Mouse (Mus musculus): Measurements from ENCODE around the gene Prg2.

The Prg2 gene

DNA sequence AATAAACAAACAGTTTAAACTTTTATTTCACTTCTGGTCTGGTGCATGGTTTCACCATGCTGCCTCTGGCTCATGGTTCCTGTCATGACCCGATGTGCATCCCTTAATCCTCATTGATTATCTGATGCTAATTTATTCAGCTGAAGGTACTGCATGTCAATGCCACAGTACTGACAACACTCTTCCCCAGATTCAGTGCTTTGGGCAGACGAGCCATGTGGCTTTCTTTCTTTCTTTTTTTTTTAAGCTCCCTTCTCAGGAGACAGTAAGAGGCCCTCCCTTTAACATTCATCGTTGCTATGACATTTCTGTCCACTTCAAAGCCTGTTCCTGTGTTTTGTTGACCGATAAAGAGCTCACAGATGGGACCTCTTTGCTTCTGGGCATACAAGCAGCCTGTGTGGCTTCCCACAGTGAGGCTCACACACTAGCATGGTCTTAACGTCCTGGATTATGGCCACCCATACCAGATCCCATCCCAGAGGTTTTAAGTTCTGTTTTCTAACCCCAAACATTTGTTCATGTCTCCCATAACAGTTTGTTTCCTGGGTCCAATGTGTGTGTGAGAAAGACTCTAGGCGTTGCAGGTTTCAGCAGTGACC, 17.3 kb upstream of the Prg2 start:
- DNase-seq: no peak

DNA sequence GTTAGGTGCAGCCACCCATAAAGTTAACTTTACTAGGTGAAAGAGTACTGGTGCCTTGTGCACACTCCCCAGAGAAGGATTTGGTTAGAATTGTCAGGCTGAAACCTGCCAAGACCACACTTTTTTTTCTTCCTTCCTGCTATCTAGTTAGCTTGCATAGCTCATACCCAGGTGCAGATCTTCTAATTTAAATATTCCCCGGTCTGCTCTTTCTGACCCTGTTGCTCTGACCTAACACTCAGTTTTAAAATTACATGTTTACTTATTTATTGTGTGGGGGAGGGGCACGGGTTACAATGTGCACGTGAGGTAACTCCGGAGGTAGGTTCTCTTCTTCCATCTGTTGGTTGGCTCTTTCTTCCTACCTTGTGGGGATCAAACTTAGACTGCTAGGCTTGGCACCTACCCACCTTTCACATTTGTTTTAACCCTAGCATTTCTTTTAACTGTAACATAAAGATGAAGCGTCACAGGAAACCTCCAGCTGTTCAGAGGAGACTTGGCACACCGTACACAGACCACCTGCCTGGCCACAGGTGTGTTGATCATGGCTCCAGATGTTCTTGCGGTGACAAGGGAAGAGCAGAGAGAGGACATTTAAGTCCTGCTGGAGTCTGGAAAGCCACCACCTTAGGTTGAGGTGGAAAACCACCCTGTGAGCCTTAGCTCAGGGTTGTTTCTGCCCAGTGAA, 16.0 kb upstream of the Prg2 start:
- DNase-seq: no peak

DNA sequence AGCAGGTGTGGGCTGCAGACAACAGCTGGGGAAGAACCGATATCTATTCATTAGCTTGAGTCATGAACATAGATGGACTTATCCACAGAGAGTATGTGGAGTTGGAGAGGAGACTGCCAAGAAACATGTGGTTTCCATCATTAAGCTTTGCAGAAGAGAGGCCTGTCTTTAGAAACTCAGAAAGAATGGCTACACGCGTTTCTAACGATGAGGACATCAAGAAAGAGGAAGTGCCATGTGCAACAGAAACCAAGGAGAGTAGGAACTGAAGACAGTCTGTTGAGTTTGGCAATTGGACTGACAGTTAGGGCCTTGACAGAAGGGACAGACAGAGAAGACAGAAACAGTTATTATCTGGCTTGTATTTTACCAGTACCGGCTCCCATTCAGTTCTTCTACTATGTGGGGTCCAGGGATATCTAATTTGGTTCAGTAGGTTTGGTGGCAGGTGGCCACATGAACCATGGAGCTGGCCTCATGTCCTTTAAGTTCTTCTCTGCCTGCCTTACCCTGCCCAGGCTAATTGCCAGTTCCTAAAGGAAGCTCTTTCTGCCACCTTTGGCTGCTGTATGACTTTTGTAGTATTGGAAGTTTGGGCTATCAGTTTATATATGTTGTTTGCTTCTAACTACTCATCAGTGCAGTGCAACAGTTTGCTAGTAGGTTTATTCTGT, 12.8 kb upstream of the Prg2 start:
- DNase-seq: no peak

DNA sequence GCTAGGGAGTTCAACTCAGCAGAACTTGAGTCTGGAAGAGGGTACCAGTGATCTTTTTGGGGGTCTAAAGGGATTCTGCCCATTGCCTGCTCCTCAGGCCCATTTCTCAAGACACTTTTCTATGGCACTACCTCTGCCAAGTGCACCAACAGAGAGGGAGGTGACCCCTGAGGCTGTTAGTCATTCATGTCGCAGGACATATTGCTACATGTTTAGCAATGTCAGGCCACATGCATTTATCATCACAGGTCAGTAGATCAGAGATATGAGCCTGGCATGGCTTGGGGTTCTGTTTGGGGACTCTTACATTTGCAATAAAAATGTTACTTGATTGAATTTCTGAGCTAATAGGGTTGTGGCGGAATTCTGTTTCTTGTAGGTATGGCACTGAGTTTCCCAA, 4.7 kb upstream of the Prg2 start:
- no peak for DNase-seq

DNA sequence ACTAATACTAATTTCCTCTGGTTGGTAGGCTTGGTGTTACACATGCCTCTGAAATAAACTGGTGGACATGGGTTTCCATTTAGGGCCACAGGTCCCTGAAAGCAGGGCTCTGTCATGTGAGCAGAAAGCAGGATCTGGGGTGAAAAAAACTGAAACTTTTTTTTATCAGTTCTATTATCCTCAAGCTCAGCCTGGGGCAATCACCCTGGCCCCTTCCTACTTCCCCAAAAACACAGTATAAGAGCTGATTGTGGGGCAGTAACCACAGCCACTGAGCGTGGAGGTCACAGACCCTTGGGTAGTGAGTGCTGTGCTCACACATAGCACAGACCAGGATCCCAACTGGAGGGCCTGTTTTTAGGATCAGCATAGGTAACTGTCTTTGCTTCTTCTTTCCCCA, 7.7 kb downstream of the Prg2 start, which contains the start of gene Prg3:
Gene Prg3, plus strand, starts transcription at position 286 of the 400 bp plus-strand sequence.
- DNase-seq: no peak

DNA sequence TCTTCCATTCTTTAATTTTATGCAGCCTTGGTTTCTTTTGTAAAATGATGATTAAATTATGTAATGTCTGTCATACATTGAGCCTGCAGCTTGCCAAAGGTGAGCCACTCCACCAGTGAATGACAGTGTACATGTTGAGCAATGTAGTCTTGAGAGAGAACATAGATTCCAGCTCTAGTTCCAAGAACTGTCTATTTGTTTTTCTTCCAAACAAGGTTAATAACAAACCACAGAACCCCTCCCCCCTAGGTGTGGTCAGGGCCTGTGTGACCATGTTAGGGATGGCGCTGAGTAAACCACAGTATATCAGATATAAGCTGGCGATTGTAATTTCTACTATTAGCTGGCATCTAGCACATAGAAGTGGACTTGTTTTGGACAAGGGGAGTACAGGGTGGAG, 16.1 kb downstream of the Prg2 start:
- DNase-seq: no peak

DNA sequence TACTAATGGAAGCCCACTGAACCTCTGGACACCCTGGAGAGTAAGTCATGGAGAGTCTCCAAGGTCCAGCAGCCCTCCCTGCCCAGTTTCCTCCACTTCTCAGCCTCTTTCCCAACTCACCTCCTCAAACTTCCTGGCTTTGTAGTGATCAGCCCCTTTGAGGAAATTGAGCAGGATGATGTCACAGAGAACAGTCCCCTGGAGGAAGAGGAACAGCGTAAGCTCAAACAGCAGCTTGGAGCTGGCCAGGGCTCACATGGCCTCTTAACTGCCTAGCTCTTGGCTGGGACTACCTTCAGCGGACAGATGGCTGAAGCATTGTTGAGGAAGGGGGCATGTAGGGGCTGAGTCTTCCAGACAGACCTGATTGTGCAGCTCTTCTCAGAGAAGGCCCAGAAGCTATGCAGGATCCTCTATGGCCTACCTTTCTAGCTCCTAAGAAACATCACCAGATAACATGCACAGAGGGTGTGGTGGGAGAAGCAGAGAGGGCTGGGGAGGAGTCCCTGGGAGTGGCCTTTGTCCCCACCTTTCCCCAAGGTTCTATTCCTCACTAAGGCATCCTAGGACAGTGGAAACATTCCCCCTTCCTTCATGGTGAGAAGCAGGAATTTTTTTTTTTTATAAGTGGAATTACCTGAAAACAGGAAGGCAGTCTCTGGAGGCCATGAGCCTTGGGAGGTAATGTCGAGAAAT, 19.4 kb downstream of the Prg2 start:
- DNase-seq: no peak

DNA sequence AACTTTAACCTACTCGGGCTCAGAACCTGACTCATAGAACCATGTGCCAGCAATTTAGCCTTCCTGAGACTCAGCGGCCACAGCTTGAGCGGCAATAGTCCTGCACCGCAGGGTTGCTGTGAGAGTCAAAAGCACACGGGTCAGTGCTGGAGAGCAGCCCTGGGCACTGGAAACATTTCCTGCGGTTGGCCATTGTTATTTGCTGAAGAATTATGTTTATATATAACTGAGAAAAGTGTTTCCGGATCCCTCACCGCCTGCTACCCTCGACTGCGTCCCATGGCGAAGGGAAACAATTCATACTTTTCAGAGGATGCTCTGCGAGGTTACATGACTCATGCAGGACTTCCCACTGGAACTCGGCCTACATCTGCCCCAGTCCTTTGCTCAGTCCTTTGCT, 21.2 kb downstream of the Prg2 start:
- peak in 1 of 2 experiments; percentile 7 for DNase-seq

DNA sequence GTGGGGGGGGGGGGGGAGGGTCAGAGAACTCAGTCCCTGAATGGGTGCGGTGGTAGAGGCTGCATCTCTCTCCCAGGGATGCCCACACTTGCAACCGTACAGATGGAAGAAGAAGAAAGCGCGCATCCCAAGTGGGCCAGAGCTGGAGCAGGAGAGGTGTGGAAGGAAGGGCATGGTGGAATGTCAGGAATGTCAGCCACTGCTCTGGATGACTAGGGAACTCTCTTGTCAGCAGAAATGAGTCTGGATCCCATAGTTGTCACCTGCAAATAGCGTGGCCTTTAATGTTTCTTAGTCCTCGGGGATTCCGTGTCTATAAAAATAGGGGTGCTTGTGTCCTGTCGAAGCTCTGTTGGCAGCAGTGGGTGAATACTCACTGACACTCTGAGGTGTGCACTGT, 22.3 kb downstream of the Prg2 start:
- no peak for DNase-seq

DNA sequence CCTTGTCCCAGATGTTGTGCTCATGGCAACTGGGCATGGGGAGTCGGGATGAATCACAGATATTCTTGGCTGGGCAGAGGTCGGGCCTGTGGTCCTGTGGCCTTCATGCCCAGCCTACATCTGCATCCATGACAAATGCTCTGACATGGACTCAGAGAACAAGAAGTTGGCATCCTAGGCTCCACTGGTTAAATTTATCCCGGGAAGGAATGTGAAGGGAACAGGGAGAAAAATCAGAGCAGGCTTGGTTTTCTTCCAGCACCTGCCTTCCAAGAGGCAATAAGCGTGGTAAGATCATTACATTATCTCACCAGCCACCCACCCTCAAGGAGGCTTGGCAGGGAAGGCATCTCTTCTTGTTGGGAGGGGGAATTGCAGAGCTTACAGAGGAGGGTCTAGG, 24.1 kb downstream of the Prg2 start:
- DNase-seq: no peak

DNA sequence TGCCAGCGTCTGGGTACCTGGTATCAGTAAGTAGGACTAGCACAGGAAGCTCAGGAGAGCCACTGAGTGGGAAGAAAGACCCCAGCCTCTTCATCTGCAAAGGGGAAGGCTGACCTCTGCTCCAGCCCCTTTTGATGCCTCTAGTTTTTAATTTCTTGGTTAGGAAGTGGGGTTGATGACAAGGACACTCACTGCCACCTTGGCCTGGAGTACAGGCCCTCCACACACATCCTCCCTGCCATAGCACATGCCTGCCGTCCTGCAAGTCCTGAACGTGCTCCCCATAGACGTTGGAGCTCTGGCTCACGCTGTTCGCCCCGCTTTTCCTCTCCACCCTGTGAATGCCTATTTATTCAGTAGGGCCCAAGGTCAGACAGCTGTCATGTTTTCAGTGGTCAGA, 26.3 kb downstream of the Prg2 start:
- no peak for DNase-seq

DNA sequence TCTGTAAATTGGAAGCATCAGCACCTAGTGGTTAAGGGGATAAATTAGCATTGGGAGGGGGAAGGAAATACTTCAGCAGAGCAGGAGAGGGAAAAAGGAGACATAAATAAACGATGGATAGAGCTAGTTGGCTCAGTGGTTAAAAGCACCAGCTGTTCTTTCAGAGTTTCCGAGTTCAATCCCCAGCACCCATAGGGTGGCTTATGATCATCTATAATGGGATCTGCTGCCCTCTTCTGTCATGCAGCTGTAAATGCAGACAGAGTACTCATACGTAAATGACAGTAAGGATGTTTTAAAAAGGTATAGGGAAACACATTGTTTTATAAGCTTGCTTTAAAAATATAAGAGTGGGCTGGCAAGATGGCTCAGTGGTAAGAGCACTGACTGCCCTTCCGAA, 27.5 kb downstream of the Prg2 start:
- DNase-seq: peak in 1 of 2 experiments; percentile 33

DNA sequence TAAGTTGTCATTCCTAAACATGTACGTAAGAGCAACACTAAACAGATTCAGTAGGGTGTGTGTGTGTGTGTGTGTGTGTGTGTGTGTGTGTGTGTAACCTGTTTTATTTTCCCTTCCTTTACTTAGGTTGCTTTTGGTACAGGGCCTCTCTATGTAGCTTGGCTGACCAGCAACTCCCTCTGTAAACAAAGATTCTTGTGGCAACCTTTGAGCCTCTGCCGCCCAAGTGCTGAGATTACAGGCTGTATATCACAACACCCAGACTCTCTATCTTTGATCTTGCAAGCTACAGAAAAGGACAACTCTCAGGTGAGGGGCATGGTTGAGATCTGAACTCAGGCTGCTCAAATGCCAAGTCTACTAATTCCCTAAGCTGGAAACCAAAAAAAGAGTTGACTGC, 29.0 kb downstream of the Prg2 start:
- no peak for DNase-seq

DNA sequence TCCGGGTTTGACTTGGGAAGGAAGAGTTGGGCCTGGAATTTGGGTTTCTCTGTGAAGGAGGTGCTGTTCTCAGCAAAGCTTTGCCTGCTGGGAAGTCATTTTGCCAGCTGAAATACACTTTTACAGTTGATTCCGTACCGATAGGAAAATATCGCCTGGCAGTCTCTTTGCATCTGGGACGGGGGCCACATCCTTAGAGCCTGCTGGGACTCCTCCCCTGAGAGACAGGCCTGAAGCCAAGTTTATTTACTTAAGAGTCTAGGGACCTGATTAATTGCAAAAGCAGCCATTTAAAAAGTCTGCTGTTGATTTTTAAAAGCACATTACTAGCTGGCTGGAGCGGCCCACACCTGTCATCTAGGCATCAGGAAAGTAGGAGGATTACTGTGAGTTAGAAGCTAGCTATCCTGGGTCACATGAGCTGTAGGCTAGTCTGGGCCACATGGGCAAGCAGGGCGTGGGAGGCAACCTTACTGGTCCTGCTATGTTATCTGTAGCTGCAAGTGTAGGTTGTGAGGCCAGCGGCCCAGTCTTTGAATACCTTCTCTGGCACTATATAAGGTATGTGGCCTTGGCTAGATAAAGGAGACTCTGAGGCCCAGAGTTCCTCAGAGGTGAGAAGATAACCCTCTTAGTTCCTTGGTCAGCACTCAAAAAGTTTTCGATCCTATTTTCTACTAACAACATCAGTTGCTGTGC, 31.8 kb downstream of the Prg2 start:
- DNase-seq: peak; percentile 13 to 25

DNA sequence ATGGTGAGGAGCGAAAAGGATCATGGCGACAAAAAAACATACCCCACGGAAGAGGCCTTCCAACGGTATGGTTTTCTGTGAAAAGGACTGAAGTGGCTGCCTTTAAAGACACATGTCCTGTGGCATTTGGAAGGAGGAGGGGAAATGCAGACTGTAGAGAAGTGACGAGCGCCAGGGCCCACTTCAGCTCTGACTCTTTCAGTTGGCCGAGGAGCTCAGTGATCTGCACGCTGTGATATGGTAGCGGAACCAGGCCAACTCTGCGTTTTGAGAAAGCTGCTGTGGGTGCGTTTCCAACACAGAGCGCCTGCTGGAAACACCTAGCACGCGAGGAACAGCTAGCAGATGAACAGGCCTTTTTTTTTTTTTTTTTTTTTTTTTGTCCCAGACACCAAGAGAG, 32.4 kb downstream of the Prg2 start:
- no peak for DNase-seq

DNA sequence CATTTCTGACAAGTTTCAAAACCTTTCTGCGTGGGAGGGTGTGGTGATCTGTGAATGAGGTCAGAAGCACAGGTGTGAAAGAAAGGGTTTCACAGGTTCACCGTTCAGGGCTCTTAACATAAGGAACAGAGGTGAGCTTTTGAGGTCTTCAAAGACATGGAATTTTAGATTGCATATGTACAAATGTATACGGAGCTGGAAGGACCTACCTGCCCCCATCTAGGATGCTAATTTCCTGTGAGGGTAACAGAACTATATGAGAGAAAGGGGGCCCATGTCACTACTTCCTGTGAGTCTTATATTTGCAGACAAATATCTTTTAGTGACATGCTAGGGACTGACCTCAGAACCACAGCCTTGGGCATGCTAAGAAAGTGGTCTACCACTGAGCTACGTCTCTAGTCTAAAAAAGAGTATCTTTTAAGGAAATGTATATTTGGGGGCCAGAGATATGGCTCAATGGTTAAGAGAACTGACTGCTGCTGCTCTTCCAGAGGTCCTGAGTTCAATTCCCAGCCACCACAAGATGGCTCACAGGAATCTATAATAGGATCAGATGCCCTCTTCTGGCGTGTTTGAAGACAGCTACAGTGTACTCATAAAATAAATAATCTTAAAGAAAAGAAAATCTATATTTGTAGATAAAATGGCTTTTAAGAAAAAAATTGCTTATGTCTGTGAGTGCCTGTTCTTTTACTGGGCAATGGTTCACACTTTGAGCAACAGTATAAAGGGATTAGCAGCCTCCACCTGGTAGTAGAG, 33.7 kb downstream of the Prg2 start:
- DNase-seq: no peak

DNA sequence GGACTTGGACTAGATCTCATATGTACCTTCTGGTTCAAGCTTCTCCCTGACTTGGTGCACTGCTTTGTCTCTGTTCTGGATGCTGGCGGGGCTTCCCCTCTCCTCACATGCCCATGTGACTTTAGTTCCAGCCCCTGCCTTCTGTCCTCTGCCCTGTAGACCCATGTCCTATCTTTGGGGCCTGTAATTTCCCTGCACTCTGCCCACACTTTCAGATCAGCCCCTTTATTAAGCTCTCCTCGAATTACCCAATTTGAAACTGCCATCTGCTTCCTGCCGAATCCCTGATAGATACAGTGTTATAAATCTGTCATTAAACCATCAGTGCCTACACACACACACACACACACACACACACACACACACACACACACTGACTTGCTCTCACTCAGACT, 34.3 kb downstream of the Prg2 start:
- no peak for DNase-seq

DNA sequence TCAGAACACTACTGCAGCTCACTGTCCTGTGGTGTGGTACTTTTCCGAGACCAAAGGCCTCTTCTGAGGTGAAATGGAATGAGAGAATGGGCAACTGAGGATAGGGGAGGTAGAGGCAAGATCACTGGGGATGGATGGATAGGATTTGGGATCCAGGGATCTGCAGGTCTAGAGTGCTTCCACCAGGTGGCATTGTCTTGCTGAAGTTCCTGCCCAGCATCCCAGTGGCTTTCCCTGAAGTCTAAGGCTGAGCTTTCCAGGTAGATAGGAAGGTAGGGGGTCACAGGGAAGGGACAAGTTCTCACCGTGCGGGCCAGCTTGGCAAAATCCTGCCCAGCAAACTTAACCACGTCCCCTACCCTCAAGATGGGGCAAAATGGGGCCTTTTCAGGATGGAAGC, 41.8 kb downstream of the Prg2 start:
- DNase-seq: peak; percentile 37 to 52

DNA sequence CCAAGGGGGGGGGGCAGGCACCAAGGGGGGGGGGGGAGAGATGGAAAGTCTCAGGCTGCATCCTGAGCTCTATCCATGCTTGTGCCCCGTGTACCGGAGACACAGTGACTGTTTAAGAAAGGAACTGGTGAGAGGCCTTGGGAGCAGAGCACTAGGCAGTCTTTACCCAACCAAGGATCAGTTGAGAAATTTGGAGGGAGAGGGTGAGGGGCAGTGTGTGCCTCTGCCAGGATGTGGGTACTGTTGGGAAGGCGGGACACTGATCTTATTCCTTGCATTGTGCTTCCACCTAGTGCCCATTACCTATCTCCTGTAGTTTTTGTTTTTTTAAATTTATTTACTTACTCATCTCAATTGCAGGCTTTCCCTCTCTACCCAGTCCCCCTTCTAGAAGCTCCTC, 45.9 kb downstream of the Prg2 start:
- DNase-seq: no peak

DNA sequence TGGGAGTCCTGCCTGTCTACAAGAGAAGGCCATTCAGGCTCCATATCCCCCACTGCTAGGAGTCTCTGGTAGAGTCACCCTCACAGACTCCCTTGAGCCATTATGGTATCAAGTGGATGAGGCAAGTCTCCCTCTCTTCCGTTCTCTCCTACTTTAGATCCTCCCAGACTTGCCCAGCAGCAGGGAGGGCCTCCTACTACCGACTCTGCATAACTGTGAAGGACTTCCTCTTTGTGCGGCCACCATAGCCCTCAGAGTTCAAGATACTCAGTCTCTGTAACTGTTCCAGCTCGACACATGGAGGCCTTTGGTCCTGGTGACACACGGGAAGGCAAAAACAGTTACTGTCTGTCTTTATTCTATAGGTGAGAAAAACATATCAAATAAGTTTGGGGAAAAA, 47.0 kb downstream of the Prg2 start:
- no peak for DNase-seq

DNA sequence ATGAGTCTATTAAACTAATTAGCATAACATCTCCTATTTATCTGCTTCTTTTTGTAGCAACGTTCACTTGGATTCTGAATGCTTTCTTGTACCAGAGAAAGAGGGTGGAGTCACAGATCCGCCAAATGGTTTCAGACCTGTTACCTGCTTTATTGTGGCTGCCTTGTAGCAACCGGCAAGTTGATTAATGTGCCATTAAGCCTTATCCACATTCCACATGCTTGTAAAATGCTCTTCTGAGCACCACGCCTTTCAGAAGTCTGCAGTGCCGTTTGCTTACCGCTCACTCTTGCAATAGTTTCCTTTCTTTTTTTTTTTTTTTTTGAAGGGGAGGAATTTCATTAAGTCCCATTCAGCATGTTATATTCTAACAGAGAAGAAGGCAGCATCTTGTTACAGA, 49.6 kb downstream of the Prg2 start:
- no peak for DNase-seq

DNA sequence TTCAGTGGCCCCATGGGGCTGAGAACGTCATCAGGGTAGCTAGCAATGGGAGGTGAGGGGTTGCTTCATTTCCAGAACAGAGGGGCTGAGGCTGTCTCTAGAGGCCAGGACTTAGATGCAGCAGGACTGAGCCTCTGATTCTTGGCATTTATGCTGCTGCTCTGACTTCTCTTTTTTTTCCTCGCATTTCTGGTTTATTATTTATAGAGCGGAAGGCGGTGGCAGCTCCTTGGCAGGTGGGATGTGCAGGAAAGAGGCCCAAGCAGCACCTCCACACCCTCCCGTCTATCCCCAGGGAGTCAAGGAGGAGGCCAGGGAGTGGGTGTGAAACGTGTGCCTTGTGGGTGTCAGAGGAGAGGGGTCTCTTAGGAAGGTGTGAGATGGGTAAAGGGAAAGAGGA, 50.7 kb downstream of the Prg2 start:
- DNase-seq: no peak

Measured in kidney, postnatal 4 days (tissue).